Mouse (Mus musculus): ENCODE results near the gene Prrx1. TPM values are rescaled to one million over a fixed set of nuclear protein-coding genes. Genes with fewer than 3 reads are reported as not detected.

Prrx1 gene
- polyA plus RNA-seq, 1 experiment from 2014 or later: 11.1 TPM

DNA sequence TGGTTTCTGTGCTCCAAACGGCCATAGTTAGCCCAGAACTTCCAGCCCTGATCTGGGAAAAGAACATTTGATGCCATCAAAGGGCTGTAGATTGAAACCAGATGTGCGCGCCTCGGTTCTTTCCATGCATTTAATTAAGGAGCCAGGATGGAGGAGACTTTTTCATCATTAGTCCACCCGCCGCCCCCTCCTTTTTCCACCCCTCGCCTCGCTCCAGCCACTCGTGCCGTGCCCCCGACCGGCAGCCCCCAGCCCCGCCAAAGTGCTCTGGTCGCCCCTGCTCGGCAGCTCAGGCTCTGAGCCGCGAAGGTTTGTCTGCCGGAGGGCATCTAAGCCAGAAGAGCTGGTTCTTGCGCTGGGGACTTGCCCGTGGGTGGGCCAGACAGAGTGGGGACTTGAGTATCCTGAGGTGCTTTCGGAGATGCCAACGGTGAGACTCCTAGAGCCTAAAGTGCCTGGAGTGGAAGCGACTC is 1.4 kb upstream of the Prrx1 start:
- no peak overlapping the region for H3K27ac ChIP-seq (ENCODE audit: low read length)
- H3K36me3 ChIP-seq (ENCODE audit: control insufficient read depth, insufficient read depth): no peaks in the 10 kb centered on the region
- peak overlapping the region; percentile 92 for H3K4me2 ChIP-seq (ENCODE audit: low read depth, low read length)
- H3K4me1 ChIP-seq (ENCODE audit: control insufficient read depth, insufficient read depth, low read length): peaks cover 9% of the 10 kb centered on the region; the same call in 1 of the 2 replicates
- ATAC-seq (replicated peaks; ENCODE audit: extremely low read depth, insufficient read depth, low FRiP score): no peak
- H3K9me3 ChIP-seq (replicated peaks; ENCODE audit: control insufficient read depth, low read length): no peaks in the 10 kb centered on the region
- 1% methylated on average over 23 of the region's 23 CpGs for WGBS
- peaks cover 31% of the 10 kb centered on the region for H3K27me3 ChIP-seq (ENCODE audit: control insufficient read depth, insufficient read depth, low read length)
- H3K4me3 ChIP-seq (ENCODE audit: low read length): peak overlapping the region; percentile 70
- H3K9ac ChIP-seq (ENCODE audit: low read length): peak overlapping the region; percentile 39; the same call in 1 of the 2 replicates

DNA sequence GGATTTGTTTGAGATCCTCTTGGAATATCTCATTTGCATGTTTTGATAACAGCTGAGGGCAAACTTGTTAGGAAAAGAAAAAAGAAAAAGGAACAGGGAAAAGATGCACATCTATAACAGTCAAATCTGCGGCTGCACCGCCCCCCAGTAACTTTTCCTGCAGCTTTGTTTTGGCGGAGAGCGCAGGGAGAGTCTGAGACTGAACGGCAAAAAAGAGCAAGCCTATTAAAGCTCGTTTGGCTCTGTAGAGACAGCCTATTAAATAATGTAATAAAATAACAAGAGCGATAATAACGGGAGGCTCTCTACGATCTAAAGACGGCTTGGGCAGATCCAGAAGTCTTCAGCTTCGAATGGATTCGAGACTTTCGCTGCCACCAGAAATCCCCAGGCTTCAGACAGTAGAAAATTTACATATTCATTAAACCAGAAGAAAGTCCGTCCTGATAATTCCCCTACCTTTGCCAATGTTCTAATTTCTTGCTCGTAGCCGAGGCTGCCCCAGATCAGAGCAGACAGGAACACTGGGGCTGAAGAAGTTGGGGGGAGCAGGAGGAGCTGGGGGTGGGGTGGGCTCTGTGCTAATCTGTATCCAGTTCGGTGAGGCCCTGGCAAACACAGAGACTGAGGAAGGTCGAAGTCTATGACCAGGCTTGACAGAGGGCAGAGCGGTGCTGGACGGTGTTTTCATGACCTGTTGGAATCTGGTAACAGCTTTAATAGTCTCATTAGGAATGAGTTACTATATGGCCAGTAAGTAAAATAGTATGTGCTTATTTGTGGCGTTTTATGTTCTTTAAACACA is 613 bp upstream of the Prrx1 start:
- peak overlapping the region; percentile 92 for H3K4me2 ChIP-seq (ENCODE audit: low read depth, low read length)
- WGBS: 1% methylated on average over 21 of the region's 21 CpGs
- H3K9ac ChIP-seq (ENCODE audit: low read length): peak overlapping the region; percentile 83
- ATAC-seq (replicated peaks; ENCODE audit: extremely low read depth, insufficient read depth, low FRiP score): no peak
- peaks cover 35% of the 10 kb centered on the region for H3K27me3 ChIP-seq (ENCODE audit: control insufficient read depth, insufficient read depth, low read length)
- peak overlapping the region; percentile 70 for H3K4me3 ChIP-seq (ENCODE audit: low read length)
- no peaks in the 10 kb centered on the region for H3K9me3 ChIP-seq (replicated peaks; ENCODE audit: control insufficient read depth, low read length)
- H3K4me1 ChIP-seq (ENCODE audit: control insufficient read depth, insufficient read depth, low read length): peaks cover 9% of the 10 kb centered on the region; the same call in 1 of the 2 replicates
- peak overlapping the region; percentile 69 for H3K27ac ChIP-seq (ENCODE audit: low read length)
- H3K36me3 ChIP-seq (ENCODE audit: control insufficient read depth, insufficient read depth): no peaks in the 10 kb centered on the region

- Histone ChIP-seq H3K9me3 (replicated peaks; ENCODE audit: control insufficient read depth, low read length) (no peaks in the 10 kb centered on the region), H3K27me3 (ENCODE audit: control insufficient read depth, insufficient read depth, low read length) (peaks cover 46% of the 10 kb centered on the region), H3K27ac (ENCODE audit: low read length) (peak overlapping the region; percentile 76), H3K36me3 (ENCODE audit: control insufficient read depth, insufficient read depth) (no peaks in the 10 kb centered on the region), H3K9ac (ENCODE audit: low read length) (peak overlapping the region; percentile 83), H3K4me3 (ENCODE audit: low read length) (peak overlapping the region; percentile 70), H3K4me2 (ENCODE audit: low read depth, low read length) (peak overlapping the region; percentile 92), H3K4me1 (ENCODE audit: control insufficient read depth, insufficient read depth, low read length) (peaks cover 10% of the 10 kb centered on the region; the same call in 1 of the 2 replicates)
- ATAC-seq (replicated peaks; ENCODE audit: extremely low read depth, insufficient read depth, low FRiP score): peak; percentile 59
- 1% methylated on average over 59 of the region's 59 CpGs for WGBS
Measured at GRCm38 (mm10) chr1:163311861-163312811, 1.4 kb downstream of the Prrx1 start.

DNA sequence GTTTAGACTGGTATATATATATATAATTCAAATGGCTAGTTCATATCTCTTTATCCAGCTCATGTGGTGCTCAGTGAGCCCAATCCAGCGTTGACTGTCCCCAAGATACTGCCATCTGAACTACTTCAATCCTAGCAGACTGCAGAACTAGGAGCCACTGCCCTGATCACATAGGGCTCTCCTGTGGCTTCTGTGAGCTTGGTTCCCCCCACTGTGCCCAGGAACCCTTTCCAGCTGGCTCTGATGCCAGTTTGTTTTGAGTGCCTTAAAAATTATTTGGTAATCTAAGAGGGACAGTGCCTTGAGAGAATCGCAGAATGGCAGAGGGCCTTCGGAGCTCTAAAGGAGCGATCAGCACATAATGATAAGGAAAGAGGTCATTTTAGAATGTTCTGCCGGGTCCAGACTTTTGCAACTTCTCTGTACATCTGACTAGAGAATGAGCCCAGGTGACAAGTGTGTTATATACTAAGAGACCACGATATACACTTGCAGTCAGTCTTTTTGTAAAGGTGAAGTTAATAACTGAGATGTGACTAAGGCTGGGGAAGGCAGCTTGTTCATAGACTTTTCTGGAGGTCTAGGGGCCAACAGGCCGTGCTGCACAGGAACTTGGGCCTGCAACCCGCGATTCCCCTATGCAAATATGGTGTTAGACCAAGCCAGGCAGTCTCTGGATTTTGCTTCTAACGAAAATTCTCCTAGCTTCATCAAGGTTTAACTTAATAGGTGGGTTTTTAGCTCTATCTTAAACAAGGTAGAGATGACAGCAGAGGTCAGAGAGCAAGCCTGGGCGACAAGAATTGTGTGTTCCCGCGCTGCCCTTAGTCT is 2.3 kb downstream of the Prrx1 start:
- Histone ChIP-seq H3K4me1 (ENCODE audit: control insufficient read depth, insufficient read depth, low read length) (peaks cover 10% of the 10 kb centered on the region; the same call in 1 of the 2 replicates), H3K9me3 (replicated peaks; ENCODE audit: control insufficient read depth, low read length) (no peaks in the 10 kb centered on the region), H3K4me2 (ENCODE audit: low read depth, low read length) (peak overlapping the region; percentile 92), H3K27ac (ENCODE audit: low read length) (peak overlapping the region; percentile 76; the same call in 1 of the 2 replicates), H3K4me3 (ENCODE audit: low read length) (peak overlapping the region; percentile 70), H3K9ac (ENCODE audit: low read length) (peak overlapping the region; percentile 83), H3K27me3 (ENCODE audit: control insufficient read depth, insufficient read depth, low read length) (peaks cover 49% of the 10 kb centered on the region), H3K36me3 (ENCODE audit: control insufficient read depth, insufficient read depth) (no peaks in the 10 kb centered on the region)
- ATAC-seq (replicated peaks; ENCODE audit: extremely low read depth, insufficient read depth, low FRiP score): no peak
- WGBS: 38% methylated on average over 13 of the region's 13 CpGs

GRCm38 (mm10) chr1:163310023-163310754 is 3.3 kb downstream of the Prrx1 start:
- peaks cover 41% of the 10 kb centered on the region for H3K27me3 ChIP-seq (ENCODE audit: control insufficient read depth, insufficient read depth, low read length)
- H3K9me3 ChIP-seq (replicated peaks; ENCODE audit: control insufficient read depth, low read length): no peaks in the 10 kb centered on the region
- H3K4me2 ChIP-seq (ENCODE audit: low read depth, low read length): peak overlapping the region; percentile 92
- H3K27ac ChIP-seq (ENCODE audit: low read length): no peak overlapping the region
- H3K9ac ChIP-seq (ENCODE audit: low read length): no peak overlapping the region; the same call in 1 of the 2 replicates
- ATAC-seq (replicated peaks; ENCODE audit: extremely low read depth, insufficient read depth, low FRiP score): no peak
- H3K4me1 ChIP-seq (ENCODE audit: control insufficient read depth, insufficient read depth, low read length): peaks cover 10% of the 10 kb centered on the region; the same call in 1 of the 2 replicates
- H3K36me3 ChIP-seq (ENCODE audit: control insufficient read depth, insufficient read depth): no peaks in the 10 kb centered on the region
- H3K4me3 ChIP-seq (ENCODE audit: low read length): peak overlapping the region; percentile 26
- 33% methylated on average over 8 of the region's 8 CpGs for WGBS

- Histone ChIP-seq H3K36me3 (ENCODE audit: control insufficient read depth, insufficient read depth) (no peaks in the 10 kb centered on the region), H3K9ac (ENCODE audit: low read length) (no peak overlapping the region; the same call in 1 of the 2 replicates), H3K4me1 (ENCODE audit: control insufficient read depth, insufficient read depth, low read length) (peaks cover 8% of the 10 kb centered on the region; the same call in 1 of the 2 replicates), H3K27ac (ENCODE audit: low read length) (no peak overlapping the region), H3K9me3 (replicated peaks; ENCODE audit: control insufficient read depth, low read length) (no peaks in the 10 kb centered on the region), H3K4me2 (ENCODE audit: low read depth, low read length) (no peak overlapping the region), H3K27me3 (ENCODE audit: control insufficient read depth, insufficient read depth, low read length) (peaks cover 36% of the 10 kb centered on the region), H3K4me3 (ENCODE audit: low read length) (no peak overlapping the region)
- ATAC-seq (replicated peaks; ENCODE audit: extremely low read depth, insufficient read depth, low FRiP score): no peak
- WGBS: 50% methylated on average over 2 of the region's 2 CpGs
Measured at GRCm38 (mm10) chr1:163309466-163309865, 4.0 kb downstream of the Prrx1 start.

GRCm38 (mm10) chr1:163308631-163309030 is 4.9 kb downstream of the Prrx1 start:
- Histone ChIP-seq H3K9me3 (replicated peaks; ENCODE audit: control insufficient read depth, low read length) (no peaks in the 10 kb centered on the region), H3K4me1 (ENCODE audit: control insufficient read depth, insufficient read depth, low read length) (peaks cover 5% of the 10 kb centered on the region; the same call in 1 of the 2 replicates), H3K4me2 (ENCODE audit: low read depth, low read length) (peak overlapping the region; percentile 59), H3K27me3 (ENCODE audit: control insufficient read depth, insufficient read depth, low read length) (peaks cover 31% of the 10 kb centered on the region), H3K9ac (ENCODE audit: low read length) (no peak overlapping the region), H3K36me3 (ENCODE audit: control insufficient read depth, insufficient read depth) (no peaks in the 10 kb centered on the region), H3K4me3 (ENCODE audit: low read length) (peak overlapping the region; percentile 41), H3K27ac (ENCODE audit: low read length) (no peak overlapping the region)
- no peak for ATAC-seq (replicated peaks; ENCODE audit: extremely low read depth, insufficient read depth, low FRiP score)
- WGBS: 18% methylated on average over 24 of the region's 24 CpGs
